Mouse (Mus musculus): ENCODE results near the gene Dag1. TPM values are rescaled to one million over a fixed set of nuclear protein-coding genes. Genes with fewer than 3 reads are reported as not detected.

Dag1 gene
- polyA plus RNA-seq, 1 experiment = 66.8 TPM

GRCm38 (mm10) chr9:108225166-108225565 lies 38.6 kb downstream of the Dag1 start:
- Histone ChIP-seq H3K4me3 (ENCODE audit: insufficient read depth, low read depth, low read length) (no peak overlapping the region), H3K36me3 (ENCODE audit: control insufficient read depth, insufficient read depth, low read length) (no peaks in the 10 kb centered on the region), H3K27me3 (replicated peaks; ENCODE audit: control insufficient read depth, insufficient read depth, low read length) (no peaks in the 10 kb centered on the region), H3K4me1 (ENCODE audit: control insufficient read depth, insufficient read depth, low read length) (peaks cover 48% of the 10 kb centered on the region), H3K27ac (ENCODE audit: insufficient read depth, low read depth, low read length) (peak overlapping the region; percentile 48)
- TF ChIP-seq POLR2A (IDR thresholded peaks at IDR 0.05; ENCODE audit: low read depth, low read length) (no peak), CTCF (conservative IDR thresholded peaks at IDR 0.05; ENCODE audit: insufficient read depth, insufficient read length, low read depth, low read length) (no peak)
- WGBS = 26% methylated on average over 2 of the region's 2 CpGs
- no peak for DNase-seq

- Histone ChIP-seq H3K36me3 (ENCODE audit: control insufficient read depth, insufficient read depth, low read length) (no peaks in the 10 kb centered on the region), H3K4me3 (ENCODE audit: insufficient read depth, low read depth, low read length) (no peak overlapping the region), H3K4me1 (ENCODE audit: control insufficient read depth, insufficient read depth, low read length) (peaks cover 49% of the 10 kb centered on the region), H3K27me3 (replicated peaks; ENCODE audit: control insufficient read depth, insufficient read depth, low read length) (no peaks in the 10 kb centered on the region), H3K27ac (ENCODE audit: insufficient read depth, low read depth, low read length) (peak overlapping the region; percentile 97)
- DNase-seq = peak; percentile 74
- WGBS = 36% methylated on average over 1 of the region's 1 CpGs
- no peak for TF ChIP-seq POLR2A (IDR thresholded peaks at IDR 0.05; ENCODE audit: low read depth, low read length)
- TF ChIP-seq CTCF (conservative IDR thresholded peaks at IDR 0.05; ENCODE audit: insufficient read depth, insufficient read length, low read depth, low read length) = no peak
Observed at GRCm38 (mm10) chr9:108223633-108224032, 40.1 kb downstream of the Dag1 start.

- Histone ChIP-seq H3K36me3 (ENCODE audit: control insufficient read depth, insufficient read depth, low read length) (no peaks in the 10 kb centered on the region), H3K27me3 (replicated peaks; ENCODE audit: control insufficient read depth, insufficient read depth, low read length) (no peaks in the 10 kb centered on the region), H3K27ac (ENCODE audit: insufficient read depth, low read depth, low read length) (peak overlapping the region; percentile 11), H3K4me1 (ENCODE audit: control insufficient read depth, insufficient read depth, low read length) (peaks cover 41% of the 10 kb centered on the region), H3K4me3 (ENCODE audit: insufficient read depth, low read depth, low read length) (no peak overlapping the region)
- WGBS = 73% methylated on average over 3 of the region's 3 CpGs
- no peak for DNase-seq
- TF ChIP-seq POLR2A (IDR thresholded peaks at IDR 0.05; ENCODE audit: low read depth, low read length) (no peak), CTCF (conservative IDR thresholded peaks at IDR 0.05; ENCODE audit: insufficient read depth, insufficient read length, low read depth, low read length) (no peak)
Observed at GRCm38 (mm10) chr9:108221566-108221965, 42.2 kb downstream of the Dag1 start.

GRCm38 (mm10) chr9:108220380-108220774 lies 43.4 kb downstream of the Dag1 start:
- Histone ChIP-seq H3K27me3 (replicated peaks; ENCODE audit: control insufficient read depth, insufficient read depth, low read length) (no peaks in the 10 kb centered on the region), H3K36me3 (ENCODE audit: control insufficient read depth, insufficient read depth, low read length) (no peaks in the 10 kb centered on the region), H3K4me3 (ENCODE audit: insufficient read depth, low read depth, low read length) (no peak overlapping the region), H3K4me1 (ENCODE audit: control insufficient read depth, insufficient read depth, low read length) (peaks cover 40% of the 10 kb centered on the region), H3K27ac (ENCODE audit: insufficient read depth, low read depth, low read length) (no peak overlapping the region)
- TF ChIP-seq CTCF (conservative IDR thresholded peaks at IDR 0.05; ENCODE audit: insufficient read depth, insufficient read length, low read depth, low read length) (no peak), POLR2A (IDR thresholded peaks at IDR 0.05; ENCODE audit: low read depth, low read length) (no peak)
- 49% methylated on average over 1 of the region's 1 CpGs for WGBS
- peak; percentile 36 for DNase-seq

- WGBS = 63% methylated on average over 12 of the region's 12 CpGs
- H3K4me3 ChIP-seq (ENCODE audit: insufficient read depth, low read depth, low read length) = no peak overlapping the region
- no peaks in the 10 kb centered on the region for H3K27me3 ChIP-seq (replicated peaks; ENCODE audit: control insufficient read depth, insufficient read depth, low read length)
- peak overlapping the region; percentile 24 for H3K27ac ChIP-seq (ENCODE audit: insufficient read depth, low read depth, low read length)
- no peaks in the 10 kb centered on the region for H3K36me3 ChIP-seq (ENCODE audit: control insufficient read depth, insufficient read depth, low read length)
- peaks cover 35% of the 10 kb centered on the region for H3K4me1 ChIP-seq (ENCODE audit: control insufficient read depth, insufficient read depth, low read length)
- DNase-seq = no peak
- TF ChIP-seq CTCF (conservative IDR thresholded peaks at IDR 0.05; ENCODE audit: insufficient read depth, insufficient read length, low read depth, low read length) (no peak), POLR2A (IDR thresholded peaks at IDR 0.05; ENCODE audit: low read depth, low read length) (no peak)
Observed at GRCm38 (mm10) chr9:108219766-108220379, 43.9 kb downstream of the Dag1 start.

GRCm38 (mm10) chr9:108217936-108218543 lies 45.7 kb downstream of the Dag1 start:
- H3K4me3 ChIP-seq (ENCODE audit: insufficient read depth, low read depth, low read length) = no peak overlapping the region
- no peaks in the 10 kb centered on the region for H3K27me3 ChIP-seq (replicated peaks; ENCODE audit: control insufficient read depth, insufficient read depth, low read length)
- peak; percentile 46 for DNase-seq
- 47% methylated on average over 11 of the region's 11 CpGs for WGBS
- TF ChIP-seq CTCF (conservative IDR thresholded peaks at IDR 0.05; ENCODE audit: insufficient read depth, insufficient read length, low read depth, low read length) (no peak), POLR2A (IDR thresholded peaks at IDR 0.05; ENCODE audit: low read depth, low read length) (no peak)
- peaks cover 22% of the 10 kb centered on the region for H3K4me1 ChIP-seq (ENCODE audit: control insufficient read depth, insufficient read depth, low read length)
- H3K36me3 ChIP-seq (ENCODE audit: control insufficient read depth, insufficient read depth, low read length) = no peaks in the 10 kb centered on the region
- no peak overlapping the region for H3K27ac ChIP-seq (ENCODE audit: insufficient read depth, low read depth, low read length)

GRCm38 (mm10) chr9:108217406-108217805 lies 46.4 kb downstream of the Dag1 start:
- WGBS = 85% methylated on average over 3 of the region's 3 CpGs
- Histone ChIP-seq H3K27me3 (replicated peaks; ENCODE audit: control insufficient read depth, insufficient read depth, low read length) (no peaks in the 10 kb centered on the region), H3K4me3 (ENCODE audit: insufficient read depth, low read depth, low read length) (no peak overlapping the region), H3K36me3 (ENCODE audit: control insufficient read depth, insufficient read depth, low read length) (no peaks in the 10 kb centered on the region), H3K4me1 (ENCODE audit: control insufficient read depth, insufficient read depth, low read length) (peaks cover 21% of the 10 kb centered on the region), H3K27ac (ENCODE audit: insufficient read depth, low read depth, low read length) (no peak overlapping the region)
- no peak for DNase-seq
- TF ChIP-seq POLR2A (IDR thresholded peaks at IDR 0.05; ENCODE audit: low read depth, low read length) (no peak), CTCF (conservative IDR thresholded peaks at IDR 0.05; ENCODE audit: insufficient read depth, insufficient read length, low read depth, low read length) (no peak)
